Mouse (Mus musculus) Patski (cell line): ENCODE measurements around the gene Ubash3a. TPM values are rescaled to one million over a fixed set of nuclear protein-coding genes. Genes with fewer than 3 reads are reported as not detected.
A peak's percentile ranks its signal among the peaks of the same experiment; 100 is the strongest.

ENCODE experiments used
- ATAC-seq: fragments of 100-300 bp; one replicate; pipeline ENCODE4 v1.8.0; 2021
- CTCF ChIA-PET: fragments of 350-600 bp; sonication (Branson Sonifier 250); formaldehyde crosslinking; loops from one replicate; lab custom pipeline; 2022; ENCODE audit warnings: inconsistent platforms; lab: Charles Lee
- POLR2A ChIA-PET: fragments of 350-600 bp; sonication (Branson Sonifier 250); formaldehyde crosslinking; loops from one replicate; lab custom pipeline; 2022; ENCODE audit warnings: antibody characterized with exemption, inconsistent platforms; lab: Charles Lee
- DNase-seq: peaks from one replicate; pipeline ENCODE4 v3.0.0-alpha.2; 2011; ENCODE audit warnings: low read depth, low spot score
- H3K27me3 ChIP-seq: fragments of 371-371 bp; one replicate; pipeline ENCODE4 v1.5.1; 2021
- CTCF ChIP-seq: fragments of 100-300 bp; IDR thresholded peaks from one replicate; pipeline ENCODE4 v1.5.1; 2021
- in situ Hi-C: fragments of 300-500 bp; cut with MboI; formaldehyde crosslinking; loops from 3 replicates; pipeline ENCODE4 v1.11.1; 2018; ENCODE audit warnings: low pct_unique_long_range_greater_than_20kb, mixed read lengths
- polyA plus RNA-seq: library from polyadenylated mRNA; unstranded; gene quantifications from one replicate; pipeline ENCODE4 v1.2.3, GENCODE M21; 2021

Gene Ubash3a
- polyA plus RNA-seq, 1 experiment from 2014 or later = 0.01 TPM

GRCm38 (mm10) chr17:31279541-31279940 is 71.9 kb downstream of the Ubash3a start:
- DNase-seq = no peak
- no peak for TF ChIP-seq CTCF
- ChIA-PET POLR2A (no interaction called here), CTCF (no interaction called here)
- in situ Hi-C loops = no loop called here
- ATAC-seq = no peak
- no peaks in the 10 kb centered on the region for H3K27me3 ChIP-seq

GRCm38 (mm10) chr17:31280269-31280668 is 72.6 kb downstream of the Ubash3a start:
- no peak for ATAC-seq
- H3K27me3 ChIP-seq = no peaks in the 10 kb centered on the region
- ChIA-PET POLR2A (no interaction called here), CTCF (no interaction called here)
- no peak for TF ChIP-seq CTCF
- DNase-seq = no peak
- in situ Hi-C loops = no loop called here

- H3K27me3 ChIP-seq = no peaks in the 10 kb centered on the region
- CTCF ChIA-PET = interaction anchor here (1.0 kb wide), 1 partner anchor 8 kb away, joined by 3 read pairs; no protein-coding TSS in a partner anchor
- TF ChIP-seq CTCF = no peak
- ATAC-seq (no peak), DNase-seq (no peak)
- in situ Hi-C loops = no loop called here
- POLR2A ChIA-PET = no interaction called here
These were observed 74.4 kb downstream of the Ubash3a start for GRCm38 (mm10) chr17:31281830-31282686.

- CTCF ChIA-PET = no interaction called here
- DNase-seq (no peak), ATAC-seq (no peak)
- POLR2A ChIA-PET = no interaction called here
- in situ Hi-C loops = no loop called here
- TF ChIP-seq CTCF = no peak
- H3K27me3 ChIP-seq = no peaks in the 10 kb centered on the region
These were observed 75.0 kb downstream of the Ubash3a start for GRCm38 (mm10) chr17:31282687-31283053.

GRCm38 (mm10) chr17:31285867-31286266 is 78.2 kb downstream of the Ubash3a start:
- TF ChIP-seq CTCF = no peak
- in situ Hi-C loops = no loop called here
- POLR2A ChIA-PET = no interaction called here
- CTCF ChIA-PET = no interaction called here
- no peaks in the 10 kb centered on the region for H3K27me3 ChIP-seq
- ATAC-seq (no peak), DNase-seq (no peak)

GRCm38 (mm10) chr17:31286492-31286891 is 78.8 kb downstream of the Ubash3a start, which contains the start of gene Slc37a1:
Slc37a1 (plus strand) TSS chr17:31286792.
- POLR2A ChIA-PET = no interaction called here
- DNase-seq (no peak), ATAC-seq (no peak)
- no peaks in the 10 kb centered on the region for H3K27me3 ChIP-seq
- CTCF ChIA-PET = no interaction called here
- no peak for TF ChIP-seq CTCF
- in situ Hi-C loops = no loop called here

- DNase-seq (no peak), ATAC-seq (no peak)
- ChIA-PET POLR2A (no interaction called here), CTCF (no interaction called here)
- no peaks in the 10 kb centered on the region for H3K27me3 ChIP-seq
- no peak for TF ChIP-seq CTCF
- in situ Hi-C loops = no loop called here
These were observed 79.5 kb downstream of the Ubash3a start for GRCm38 (mm10) chr17:31287216-31287615.

GRCm38 (mm10) chr17:31288999-31289726 is 81.5 kb downstream of the Ubash3a start:
- ATAC-seq (peak; percentile 51), DNase-seq (no peak)
- H3K27me3 ChIP-seq = no peaks in the 10 kb centered on the region
- no peak for TF ChIP-seq CTCF
- ChIA-PET POLR2A (no interaction called here), CTCF (interaction anchor here (0.8 to 1.6 kb wide), 4 partner anchors 8 to 46 kb away, joined by 3 to 4 read pairs (median 4); no protein-coding TSS in a partner anchor)
- in situ Hi-C loops = no loop called here

GRCm38 (mm10) chr17:31290311-31290710 is 82.6 kb downstream of the Ubash3a start:
- in situ Hi-C loops = no loop called here
- H3K27me3 ChIP-seq = no peaks in the 10 kb centered on the region
- ATAC-seq (no peak), DNase-seq (no peak)
- POLR2A ChIA-PET = no interaction called here
- CTCF ChIA-PET = interaction anchor here (1.4 kb wide), 1 partner anchor 9 kb away, joined by 3 read pairs; no protein-coding TSS in a partner anchor
- TF ChIP-seq CTCF = no peak

GRCm38 (mm10) chr17:31290859-31291258 is 83.2 kb downstream of the Ubash3a start:
- ChIA-PET POLR2A (no interaction called here), CTCF (no interaction called here)
- DNase-seq (no peak), ATAC-seq (no peak)
- no peak for TF ChIP-seq CTCF
- no peaks in the 10 kb centered on the region for H3K27me3 ChIP-seq
- in situ Hi-C loops = no loop called here
